ENCODE assay signal across 11 mouse cellular contexts in the genomic region with DNA sequence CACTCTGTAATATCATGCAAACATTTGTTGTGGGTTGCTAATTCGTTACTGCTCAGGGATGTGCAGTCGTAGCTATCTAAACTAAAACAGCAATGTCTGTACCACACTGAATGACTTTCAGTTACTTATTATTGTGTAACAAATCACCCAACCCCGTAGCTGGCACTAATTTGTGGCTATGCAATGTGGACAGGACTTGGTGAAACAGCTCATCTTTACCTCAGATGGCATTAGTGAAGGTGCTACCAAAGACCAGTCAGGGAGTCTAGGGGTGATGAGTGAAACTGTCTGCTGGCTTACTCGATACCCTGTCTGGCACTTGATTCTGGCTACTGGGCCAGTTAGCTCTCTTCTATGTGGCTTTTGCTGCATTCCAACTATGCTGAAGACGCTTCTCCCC.
"Had no signal": no experiment of that assay in that cellular context is flagged by ENCODE, and none has a peak within 500 bp of the region (broad histone marks: within the 10 kb centered on the region; RNA-seq: fewer than 3 reads in every experiment).

No protein-coding gene starts in this region.

- DNase-seq: lung, adult 2 months; lung, postnatal 14 days; lung, postnatal 4 days; midbrain, embryonic 14.5 days; retina, postnatal 1 day; right cerebral cortex, adult 18-20 months; right cerebral cortex, postnatal 25 days; right cerebral cortex, postnatal 4 days; thymus, adult 2 months; thymus, postnatal 25 days; thymus, postnatal 4 days had no signal
